Mouse (Mus musculus) testis, adult 2 months (tissue): Measurements from ENCODE around the gene Iqcn.

Experiments
- CTCF ChIP-seq: fragments of 200-500 bp; IDR thresholded peaks from 2 replicates; pipeline ENCODE4 v1.5.1; 2012; ENCODE audit warnings: low read depth, mild to moderate bottlenecking, inconsistent platforms, low read length, moderate library complexity; ENCODE audit not compliant: control insufficient read depth, insufficient read depth, insufficient replicate concordance
- POLR2A ChIP-seq: fragments of 200-500 bp; IDR thresholded peaks from 2 replicates; pipeline ENCODE4 v1.6.1; 2012; ENCODE audit warnings: low read depth, mild to moderate bottlenecking, inconsistent platforms, low read length, moderate library complexity; ENCODE audit not compliant: control insufficient read depth

GRCm38 (mm10) chr8:70674109-70674508, 29.1 kb upstream of the Iqcn start:
- TF ChIP-seq CTCF = no peak
- no peak for TF ChIP-seq POLR2A
